Mouse (Mus musculus): Measurements from ENCODE around the gene Prss29.

Gene Prss29

GRCm38 (mm10) chr17:25318354-25318753 lies at the start of gene Prss29:
Gene Prss29 (plus strand): TSS chr17:25318654.
- DNase-seq (ENCODE audit: low spot score in 2 of 2) = no peak

GRCm38 (mm10) chr17:25270795-25271335 lies 47.6 kb upstream of the Prss29 start:
- no peak for DNase-seq (ENCODE audit: low spot score in 2 of 2)

DNA sequence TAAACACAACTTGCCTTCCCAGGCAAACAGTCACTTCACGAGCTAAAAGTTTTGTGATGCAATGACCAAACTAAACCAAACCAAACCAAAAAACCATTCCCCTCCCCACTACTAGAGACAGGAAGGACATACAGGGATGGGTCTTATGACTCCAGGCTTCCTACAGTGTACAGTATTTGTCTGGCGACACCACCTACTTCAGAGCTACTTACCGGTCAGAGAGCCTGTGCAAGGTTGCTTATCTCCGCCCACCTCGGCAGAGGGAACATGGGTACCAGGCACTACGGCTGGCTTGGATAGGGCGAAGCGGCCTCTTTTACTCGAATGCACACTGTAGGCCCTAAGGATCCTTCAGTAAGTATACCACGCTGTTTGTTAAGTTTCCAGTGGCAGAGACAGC lies 46.1 kb upstream of the Prss29 start:
- DNase-seq (ENCODE audit: low spot score in 2 of 2) = no peak

DNA sequence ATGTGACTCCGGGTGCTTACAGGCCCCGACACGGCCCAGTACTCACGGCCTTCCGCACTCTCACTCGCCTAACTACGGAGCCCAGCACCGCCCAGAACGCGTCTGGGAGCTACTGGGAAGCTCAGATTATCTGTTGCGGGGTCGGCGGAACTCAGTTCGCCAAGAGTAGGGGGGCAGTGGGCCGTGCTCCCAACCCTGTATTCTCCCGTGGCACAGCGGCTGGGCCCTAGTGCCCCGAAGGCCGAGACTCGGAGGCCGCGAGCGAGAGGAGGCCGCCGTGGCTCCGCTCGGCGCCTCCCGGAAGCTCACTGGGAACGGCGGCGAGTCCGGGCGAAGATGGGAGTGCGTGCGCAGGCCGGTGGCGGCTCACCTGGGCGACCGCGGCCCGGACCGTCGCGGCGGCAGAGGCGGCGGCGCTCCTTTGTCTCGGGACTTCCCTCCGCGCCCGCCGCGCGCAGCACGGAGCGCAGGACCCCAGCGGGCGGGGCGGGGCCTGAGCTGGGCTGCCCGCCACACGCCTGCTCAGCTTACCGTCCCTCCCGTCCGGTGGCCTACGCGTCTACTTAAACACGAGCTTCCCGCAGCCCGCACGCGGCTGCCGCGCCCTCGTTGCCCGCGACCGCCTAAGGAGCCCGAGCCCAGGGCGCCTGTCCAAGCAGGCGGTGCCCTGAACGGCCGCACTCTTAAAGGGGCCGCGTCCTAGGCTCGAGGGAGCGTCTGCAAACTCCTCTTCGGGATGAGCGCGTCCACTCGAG lies 45.3 kb upstream of the Prss29 start:
- DNase-seq (ENCODE audit: low spot score in 2 of 2) = peak in 1 of 2 experiments; percentile 80

DNA sequence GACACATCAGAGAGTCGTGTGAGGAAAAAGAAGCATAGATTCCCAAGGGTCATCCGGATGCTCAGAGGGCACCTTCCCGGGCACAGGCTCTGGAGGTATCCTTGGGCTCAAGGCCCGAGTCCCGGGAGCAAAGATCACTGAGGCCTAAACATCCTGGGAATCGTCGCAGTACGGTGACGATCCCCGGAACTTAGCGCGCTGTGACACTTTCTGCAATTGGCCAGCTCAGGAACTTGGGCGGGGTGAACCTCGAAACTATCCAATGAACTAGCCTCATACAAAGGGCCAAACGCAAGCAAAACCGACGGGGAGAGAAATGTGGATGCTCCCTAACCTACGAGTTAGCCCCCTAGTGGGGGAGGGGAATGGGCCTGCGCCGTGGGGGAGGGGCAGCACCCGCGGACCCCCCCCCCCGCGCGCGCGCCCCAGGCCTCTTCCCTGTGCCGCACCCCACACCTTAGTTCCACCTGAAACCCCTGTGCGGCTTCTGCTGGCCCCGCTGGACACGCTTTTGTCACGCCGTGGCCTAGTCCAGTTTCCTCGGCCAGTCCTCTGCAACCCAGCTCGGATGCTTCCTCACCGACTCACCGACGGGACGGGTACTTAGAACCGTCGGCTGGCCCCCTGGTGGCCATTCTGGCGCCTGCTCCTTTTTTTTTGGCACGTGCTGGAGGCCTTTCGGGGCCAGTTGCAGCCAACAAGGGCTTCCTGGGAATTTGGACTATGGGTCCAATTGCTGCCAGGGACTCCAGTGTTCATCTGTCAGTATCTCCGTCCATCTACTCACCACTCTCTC lies 44.5 kb upstream of the Prss29 start:
- peak; percentile 92 to 97 for DNase-seq (ENCODE audit: low spot score in 2 of 2)

DNA sequence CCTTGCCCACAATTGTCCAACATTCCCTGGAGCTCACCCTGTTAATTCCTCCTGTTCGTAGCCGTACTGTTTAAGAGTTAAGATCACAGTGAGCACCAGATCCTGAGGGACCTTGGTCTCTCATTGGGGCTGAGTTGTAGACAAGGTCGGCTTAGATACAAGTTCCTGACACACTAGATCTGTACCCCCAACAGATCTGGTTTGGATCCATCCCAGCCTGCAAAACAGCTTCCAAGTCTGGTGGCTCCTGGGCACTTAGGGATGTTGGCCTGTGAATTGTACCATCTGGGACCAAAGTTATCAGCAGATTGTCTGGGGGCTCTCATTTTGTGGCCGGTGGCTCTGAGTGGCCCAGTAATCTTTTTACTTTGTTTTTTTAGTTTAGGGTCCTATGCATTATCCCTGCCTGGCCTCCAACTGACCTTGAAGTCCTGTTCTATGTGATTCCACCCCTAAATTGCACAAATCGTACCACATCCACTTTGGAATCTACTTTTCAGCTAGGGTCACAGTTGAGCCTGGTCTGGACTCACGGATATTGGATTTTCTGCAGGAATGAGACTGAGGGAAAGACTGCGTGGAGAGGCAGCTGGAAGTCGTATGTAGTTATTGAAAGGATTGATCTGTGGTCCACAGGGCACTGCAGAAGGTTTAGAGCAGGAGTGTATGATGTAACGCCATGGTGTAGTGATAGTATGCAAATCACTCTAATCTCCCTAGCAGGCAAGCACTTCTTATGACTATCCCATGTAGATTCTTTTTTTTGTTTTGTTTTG lies 43.7 kb upstream of the Prss29 start, which contains the start of gene Ube2i:
Gene Ube2i (minus strand): TSS at position 52 of the 776 bp plus-strand sequence.
- no peak for DNase-seq (ENCODE audit: low spot score in 2 of 2)

GRCm38 (mm10) chr17:25275833-25276232 lies 42.6 kb upstream of the Prss29 start:
- DNase-seq (ENCODE audit: low spot score in 2 of 2) = no peak

GRCm38 (mm10) chr17:25282133-25282532 lies 36.3 kb upstream of the Prss29 start:
- no peak for DNase-seq (ENCODE audit: low spot score in 2 of 2)

- peak in 1 of 2 experiments; percentile 37 for DNase-seq (ENCODE audit: low spot score in 2 of 2)
These were observed 33.4 kb upstream of the Prss29 start for GRCm38 (mm10) chr17:25285033-25285432.

DNA sequence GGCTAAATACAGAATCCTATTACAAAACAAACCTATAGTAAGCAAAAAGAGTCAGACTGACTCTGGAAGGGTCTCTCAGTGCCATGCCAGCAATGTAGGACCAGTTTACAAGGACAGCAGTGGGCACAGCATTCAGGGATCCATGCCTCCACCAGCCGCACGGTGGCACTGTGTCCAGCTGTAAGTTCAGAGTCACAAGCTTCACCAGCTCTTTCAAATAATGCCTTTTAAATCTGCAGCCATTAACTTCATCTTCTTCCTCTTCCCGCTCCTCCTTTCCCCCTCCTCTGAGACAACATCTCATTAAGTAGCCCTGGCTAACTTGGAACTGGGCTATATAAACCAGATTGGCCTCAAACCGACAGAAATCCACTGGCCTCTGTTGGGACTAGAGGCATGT lies 29.6 kb upstream of the Prss29 start:
- DNase-seq (ENCODE audit: low spot score in 2 of 2) = no peak

GRCm38 (mm10) chr17:25290411-25290810 lies 28.0 kb upstream of the Prss29 start:
- no peak for DNase-seq (ENCODE audit: low spot score in 2 of 2)

- DNase-seq (ENCODE audit: low spot score in 2 of 2) = no peak
These were observed 25.0 kb upstream of the Prss29 start for GRCm38 (mm10) chr17:25293495-25293894.

DNA sequence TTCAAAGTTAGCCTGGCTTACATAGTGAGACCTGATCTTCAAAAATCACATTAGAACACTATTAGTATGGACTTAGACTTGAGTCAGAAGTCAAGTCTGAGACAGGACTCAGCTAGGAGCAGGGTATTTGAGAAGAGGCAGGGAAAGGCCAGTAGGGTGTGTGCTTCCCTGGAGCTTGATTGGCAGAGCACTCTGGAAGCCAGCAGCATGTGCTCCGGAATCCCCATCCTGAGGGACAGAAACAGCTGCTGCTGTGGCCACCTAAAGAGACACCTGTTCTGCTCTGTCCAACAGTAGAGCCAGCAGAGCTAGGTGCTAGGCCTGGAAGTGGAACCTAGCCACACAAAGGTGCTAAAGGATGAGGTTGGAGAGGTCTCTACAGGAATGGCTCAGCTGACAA lies 24.3 kb upstream of the Prss29 start:
- no peak for DNase-seq (ENCODE audit: low spot score in 2 of 2)

- no peak for DNase-seq (ENCODE audit: low spot score in 2 of 2)
These were observed 20.4 kb upstream of the Prss29 start, which contains the start of gene Prss34 for GRCm38 (mm10) chr17:25298094-25298493. Gene Prss34 (plus strand): TSS chr17:25298394.

DNA sequence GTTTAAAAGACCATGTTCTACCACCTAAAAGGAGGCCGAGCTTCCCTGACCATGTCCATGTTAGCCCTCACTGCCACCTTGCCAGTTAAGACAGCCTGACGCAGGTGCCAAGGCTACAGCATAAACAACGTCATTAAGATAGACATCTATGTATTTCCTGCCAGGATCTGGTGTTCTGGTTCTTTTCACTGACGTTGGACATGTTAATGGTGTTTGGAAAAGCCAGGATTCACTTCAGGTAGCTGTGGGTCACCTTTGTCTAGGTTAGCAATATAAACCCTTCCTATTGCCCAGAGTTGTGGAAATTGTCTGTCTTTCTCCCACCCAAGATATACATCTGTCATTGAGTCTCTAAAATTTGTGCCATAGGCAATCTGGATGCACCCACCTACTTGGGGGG lies 10.1 kb upstream of the Prss29 start, which contains the start of gene Prss28:
Gene Prss28 (plus strand): TSS at position 301 of the 400 bp plus-strand sequence.
- DNase-seq (ENCODE audit: low spot score in 2 of 2) = no peak

GRCm38 (mm10) chr17:25320819-25321218 lies 2.4 kb downstream of the Prss29 start:
- DNase-seq (ENCODE audit: low spot score in 2 of 2) = no peak

GRCm38 (mm10) chr17:25322930-25323329 lies 4.5 kb downstream of the Prss29 start:
- DNase-seq (ENCODE audit: low spot score in 2 of 2) = no peak

DNA sequence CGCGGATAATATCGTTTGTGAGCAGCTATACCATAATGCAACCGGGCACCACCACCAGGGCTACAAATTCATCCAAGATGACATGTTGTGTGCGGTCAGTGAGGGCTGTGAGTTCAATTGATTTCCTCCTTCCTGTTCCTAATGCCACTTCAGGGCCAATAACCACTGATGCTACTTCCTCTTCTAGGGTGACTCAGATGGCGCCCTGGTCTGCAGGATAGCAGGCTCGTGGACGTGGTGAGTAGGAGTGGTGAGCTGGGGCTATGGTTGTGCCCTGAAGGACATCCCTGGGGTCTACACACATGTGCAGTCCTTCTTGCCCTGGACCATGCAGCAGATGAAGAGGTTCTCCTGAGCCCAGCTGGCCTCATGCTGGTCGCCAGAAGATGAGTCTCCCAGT lies 13.9 kb downstream of the Prss29 start:
- DNase-seq (ENCODE audit: low spot score in 2 of 2) = no peak

DNA sequence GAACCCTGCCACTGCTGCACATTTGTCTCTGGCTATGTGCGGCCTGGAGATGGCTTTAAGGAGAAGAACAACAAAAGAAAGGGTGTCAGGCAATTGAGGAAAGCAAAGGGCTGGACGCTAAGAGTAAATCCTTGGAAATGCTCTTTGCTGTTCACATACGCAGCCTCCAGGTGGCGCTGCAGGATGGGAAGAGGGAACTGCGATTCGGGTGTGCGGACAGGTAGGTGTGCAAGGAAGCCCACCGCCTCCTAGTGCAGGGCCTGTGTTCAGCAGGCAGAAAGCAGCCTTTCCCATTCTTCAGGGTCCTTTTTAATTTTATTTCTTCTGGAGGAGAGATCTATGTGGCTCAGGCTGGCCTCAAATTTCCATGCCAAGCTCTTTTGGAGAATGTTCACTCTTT lies 15.5 kb downstream of the Prss29 start:
- peak in 1 of 2 experiments; percentile 33 for DNase-seq (ENCODE audit: low spot score in 2 of 2)

- DNase-seq (ENCODE audit: low spot score in 2 of 2) = no peak
These were observed 19.8 kb downstream of the Prss29 start for GRCm38 (mm10) chr17:25338218-25338617.

DNA sequence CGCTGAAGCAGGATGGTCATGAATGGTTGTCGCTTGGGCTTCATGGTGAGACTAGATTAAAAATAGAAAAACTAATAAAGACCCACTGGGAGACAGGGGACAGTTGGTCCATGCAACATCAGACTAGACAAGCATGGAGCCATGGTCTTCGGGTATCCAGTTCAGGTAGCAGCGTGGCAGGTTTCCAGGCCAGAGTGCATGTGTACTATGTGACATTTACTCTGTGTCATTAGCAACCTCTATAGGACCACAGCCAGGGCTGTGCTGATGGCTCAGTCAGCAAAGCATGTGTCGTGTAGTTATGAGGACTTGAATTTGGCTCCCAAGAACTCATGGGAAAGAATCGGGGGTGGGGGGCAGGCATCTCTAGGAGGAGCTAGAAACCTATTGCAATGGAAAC lies 21.5 kb downstream of the Prss29 start:
- no peak for DNase-seq (ENCODE audit: low spot score in 2 of 2)

- DNase-seq (ENCODE audit: low spot score in 2 of 2) = no peak
These were observed 23.0 kb downstream of the Prss29 start for GRCm38 (mm10) chr17:25341490-25341889.

All from urinary bladder, postnatal 4 days (tissue).